Mouse (Mus musculus): ENCODE data around the gene Tex16. TPM values are rescaled to one million over a fixed set of nuclear protein-coding genes. Genes with fewer than 3 reads are reported as not detected.

The Tex16 gene
- total RNA-seq (2023) = not detected in 4 replicates

DNA sequence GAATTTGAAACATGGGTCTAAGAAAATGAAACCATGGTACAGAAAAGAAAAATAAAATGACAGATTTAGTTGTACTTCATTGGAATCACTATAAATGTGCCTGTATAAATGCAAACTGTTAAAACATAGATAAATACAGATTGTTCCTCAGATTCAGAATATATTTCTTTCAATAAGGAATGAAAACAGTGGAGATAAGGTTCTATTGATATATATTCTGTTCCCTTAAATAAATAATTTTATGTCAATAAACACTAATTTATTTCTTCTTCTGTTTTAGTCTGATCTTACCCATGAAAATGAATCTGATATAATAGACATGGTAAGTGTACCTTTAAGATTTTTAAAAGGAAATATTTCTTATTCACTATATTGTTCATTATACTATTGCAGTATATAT, at the start of gene Tex16:
Tex16 (plus strand) TSS at position 301 of the 400 bp plus-strand sequence.

Other genes with a start within 250 kb of the Tex16 start
- not detected in 4 replicates for gene Gm45194, start 119.6 kb upstream of the Tex16 start, total RNA-seq (2023)
- gene 4933403O08Rik, start 228.0 kb downstream of the Tex16 start, total RNA-seq (2023) = not detected in 4 replicates